25 mouse cellular contexts compared by ENCODE assay signal in genomic region chr16:97905449-97905991, GRCm38 (mm10). TPM values are rescaled to one million over a fixed set of nuclear protein-coding genes. Genes with fewer than 3 reads are reported as not detected.
DNase-seq lines count a peak whose midpoint lies in the region.
"Had no signal": no experiment of that assay in that cellular context is flagged by ENCODE, and none has a peak within 500 bp of the region (broad histone marks: within the 10 kb centered on the region; RNA-seq: fewer than 3 reads in every experiment).

No protein-coding gene starts in this region.

- intact Hi-C loops in heart, postnatal 25 days (cut with DNase I) = no loop called here

- peak overlapping the region; percentile 68 for H3K27ac ChIP-seq in brown adipose tissue, adult 24 weeks (replicated peaks; ENCODE audit: low read depth, low read length)
- H3K27ac ChIP-seq: embryonic facial prominence, embryonic 10.5 days; embryonic facial prominence, embryonic 15.5 days; forebrain, embryonic 12.5 days; limb, embryonic 13.5 days; liver, embryonic 14.5 days; midbrain, embryonic 10.5 days; midbrain, embryonic 15.5 days; stomach, postnatal 0 days had no signal

- peaks cover 8% of the 10 kb centered on the region; the same call in 1 of the 2 replicates for H3K4me1 ChIP-seq in brown adipose tissue, adult 24 weeks (ENCODE audit: control insufficient read depth, insufficient read depth, insufficient read length, low read length)
- H3K4me1 ChIP-seq: embryonic facial prominence, embryonic 10.5 days; embryonic facial prominence, embryonic 15.5 days; forebrain, embryonic 12.5 days; limb, embryonic 13.5 days; midbrain, embryonic 10.5 days; midbrain, embryonic 15.5 days had no signal

- DNase-seq in gastrocnemius, adult 18-20 months (ENCODE audit: low spot score) = peak; percentile 26
- DNase-seq in gastrocnemius, adult 8-10 months (ENCODE audit: low spot score in 2 of 2) = no peak
- DNase-seq in heart, adult 8-10 months (ENCODE audit: low spot score) = peak; percentile 57
- DNase-seq in heart, postnatal 25 days (ENCODE audit: low spot score) = no peak
- DNase-seq in ES-CJ7 (ENCODE audit: low read depth, low spot score) = peak; percentile 7
- no peak for DNase-seq in right cerebral cortex, postnatal 25 days
- DNase-seq: adrenal gland, adult 2 months; cerebellum, adult 8-10 months; cerebellum, postnatal 25 days; forebrain, postnatal 0 days; kidney, adult 18-20 months; kidney, postnatal 4 days; lung, adult 2 months; lung, postnatal 14 days; thymus, adult 2 months; thymus, postnatal 36 days had no signal

- H3K4me3 ChIP-seq in brown adipose tissue, adult 24 weeks (ENCODE audit: insufficient read depth, low read depth, low read length) = no peak overlapping the region
- H3K4me3 ChIP-seq: embryonic facial prominence, embryonic 10.5 days; embryonic facial prominence, embryonic 15.5 days; forebrain, embryonic 12.5 days; limb, embryonic 13.5 days; midbrain, embryonic 10.5 days; midbrain, embryonic 15.5 days had no signal

RNA-seq across cellular contexts. Expression of gene Prdm15, which starts 53.9 kb away (rescaled TPM):
- total RNA-seq in gastrocnemius, adult 18-20 months (2021) = 1 to 10 TPM; 6.4 to 7.4 TPM
- 1 to 10 TPM; 6.1 to 9.7 (median 7.1) TPM for total RNA-seq in gastrocnemius, adult 8-10 months (2022)
- 1 to 10 TPM; 4.5 to 6.5 (median 5.0) TPM for total RNA-seq in heart, adult 8-10 months (2022)
- total RNA-seq in heart, postnatal 25 days (2021) = 1 to 10 TPM; 5.1 TPM
- polyA plus RNA-seq in brown adipose tissue, adult 24 weeks (2012; ENCODE audit: insufficient read depth, insufficient read length, missing spikeins) = 1.9 and 4.7 TPM in 2 replicates

RNA-seq across cellular contexts. Expression of gene C2cd2, which starts 56.9 kb away (rescaled TPM):
- total RNA-seq in gastrocnemius, adult 18-20 months (2021) = 100 to 1,000 TPM; 172 to 210 TPM
- total RNA-seq in gastrocnemius, adult 8-10 months (2022) = 100 to 1,000 TPM; 186 to 243 (median 221) TPM
- total RNA-seq in heart, adult 8-10 months (2022) = 10 to 100 TPM; 18.7 to 27.2 (median 24.4) TPM
- 10 to 100 TPM; 20.2 to 25.2 TPM for total RNA-seq in heart, postnatal 25 days (2021)
- 10.8 and 22.2 TPM in 2 replicates for polyA plus RNA-seq in brown adipose tissue, adult 24 weeks (2012; ENCODE audit: insufficient read depth, insufficient read length, missing spikeins)

RNA-seq across cellular contexts. Expression of gene Zbtb21, which starts 56.9 kb away (rescaled TPM):
- total RNA-seq in gastrocnemius, adult 18-20 months (2021) = 10 to 100 TPM in 1 of 2 experiments, 1 to 10 TPM in 1; 6.3 to 11.9 TPM
- total RNA-seq in gastrocnemius, adult 8-10 months (2022) = 10 to 100 TPM in 1 of 4 experiments, 1 to 10 TPM in 3; 6.7 to 10.5 (median 7.5) TPM
- 10 to 100 TPM in 3 of 4 experiments, 1 to 10 TPM in 1; 7.3 to 10.4 (median 10.2) TPM for total RNA-seq in heart, adult 8-10 months (2022)
- 10 to 100 TPM in 1 of 2 experiments, 1 to 10 TPM in 1; 7.0 to 10.9 TPM for total RNA-seq in heart, postnatal 25 days (2021)
- polyA plus RNA-seq in brown adipose tissue, adult 24 weeks (2012; ENCODE audit: insufficient read depth, insufficient read length, missing spikeins) = 9.6 and 14.7 TPM in 2 replicates

Comparison
In these comparisons a context has a peak if more than half of its experiments do, and no peak if none do; other contexts are left out.
1. DNase-seq: peak in gastrocnemius, adult 18-20 months (single experiment), heart, adult 8-10 months (single experiment) and ES-CJ7 (single experiment); none in gastrocnemius, adult 8-10 months (0 of 2), heart, postnatal 25 days (single experiment) and right cerebral cortex, postnatal 25 days (single experiment).
2. RNA of gene C2cd2, which starts 56.9 kb away (total RNA-seq): 186 to 243 TPM in gastrocnemius, adult 8-10 months and 172 to 210 TPM in gastrocnemius, adult 18-20 months; 18.7 to 27.2 TPM in heart, adult 8-10 months and 20.2 to 25.2 TPM in heart, postnatal 25 days; every median in the first group is over 4 times any median in the second.